Mouse (Mus musculus) kidney, adult 10 weeks (tissue): ENCODE data around the gene Ndel1. TPM values are rescaled to one million over a fixed set of nuclear protein-coding genes. Genes with fewer than 3 reads are reported as not detected.

Experiments
- polyA plus RNA-seq: library from polyadenylated mRNA; stranded (reverse); fragments of 350-450 nt; fragmentation: Illumina TruSeq; extraction: RNeasy Lipid Tissue Mini Kit (QIAGEN cat#74804); gene quantifications from one replicate; pipeline ENCODE4 v1.2.3, GENCODE M21; 2014; ENCODE audit warnings: low read depth, low replicate concordance

The Ndel1 gene
- 251 TPM for polyA plus RNA-seq

DNA sequence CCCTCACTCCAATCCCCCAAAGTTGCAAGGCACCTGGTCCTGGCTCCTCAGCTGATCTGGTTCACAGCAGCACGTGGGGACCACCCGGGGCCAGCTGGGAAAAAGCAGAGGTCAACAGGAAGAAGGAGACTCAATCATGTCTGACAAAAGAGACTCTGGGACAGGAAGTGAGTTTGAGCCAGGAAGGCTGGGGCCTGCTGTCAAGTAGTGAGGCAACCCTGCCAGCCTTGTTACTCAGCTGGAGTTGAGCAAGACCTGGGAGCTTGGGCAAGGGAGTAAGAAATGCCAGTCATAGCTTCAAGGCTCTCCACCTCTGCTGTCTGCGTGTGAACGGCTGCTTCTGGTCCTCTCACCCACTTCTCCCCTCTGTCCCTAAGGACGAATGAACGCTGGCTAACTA lies at the start of gene Ndel1:
TSS of gene Ndel1 (minus strand) at position 111 of the 400 bp plus-strand sequence.

DNA sequence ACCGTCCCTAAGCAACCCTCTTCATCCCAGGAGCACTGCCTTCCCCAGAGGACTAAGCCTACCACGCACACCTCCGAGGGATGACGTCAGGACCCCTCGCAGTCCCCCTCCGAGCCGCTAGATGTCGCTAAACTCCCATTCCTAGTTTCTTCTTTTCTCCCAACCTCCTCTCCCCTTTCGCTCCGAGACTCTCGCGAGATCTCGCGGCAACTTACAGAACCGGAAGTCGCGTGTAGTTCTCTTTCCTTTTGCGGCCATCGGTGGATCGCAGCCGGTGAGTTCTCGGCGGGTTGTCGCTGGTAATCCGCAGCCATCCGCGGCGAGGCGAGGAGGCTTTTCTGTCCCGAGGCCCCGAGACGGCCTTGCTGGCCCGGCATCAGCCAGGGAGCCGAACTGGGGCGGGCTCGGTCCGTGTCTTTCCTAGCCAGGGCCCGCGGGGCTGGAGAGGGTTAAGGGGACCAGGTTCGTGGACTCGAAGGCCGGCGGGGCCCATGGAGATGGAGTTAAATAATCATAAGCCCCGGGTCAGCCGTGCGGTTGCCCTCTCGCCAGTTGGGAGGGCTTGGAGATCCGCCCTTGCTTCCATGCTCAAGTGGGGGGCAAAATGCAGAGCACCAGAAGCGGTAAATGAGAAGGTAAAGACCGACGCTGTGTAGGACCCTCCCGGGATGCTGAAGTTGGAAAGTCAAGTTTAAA lies 29.8 kb upstream of the Ndel1 start, which contains the start of gene Rpl26:
TSS of gene Rpl26 (plus strand) at position 233 of the 696 bp plus-strand sequence.

DNA sequence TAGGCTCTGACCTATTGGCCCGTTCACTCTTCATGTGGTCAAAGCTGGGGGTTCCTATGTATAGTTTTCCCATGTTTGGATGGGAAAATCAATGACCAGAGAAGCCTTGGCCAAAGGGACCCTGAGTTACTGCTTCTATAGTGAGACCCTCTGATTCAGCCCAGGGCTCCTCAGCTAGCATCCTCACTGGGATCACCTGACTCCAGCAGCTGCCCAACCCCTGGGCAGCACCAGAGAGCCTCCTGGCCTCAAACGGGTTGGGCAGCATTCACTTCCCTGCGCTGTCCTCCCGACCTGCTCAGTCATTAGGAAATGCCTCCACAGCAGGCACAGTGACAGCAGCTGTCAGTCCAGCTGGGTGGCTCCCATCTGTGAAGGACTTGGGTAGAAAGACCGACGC lies 16.6 kb upstream of the Ndel1 start, which contains the start of gene Rnf222:
TSS of gene Rnf222 (plus strand) at position 301 of the 400 bp plus-strand sequence.

Other genes with a start within 250 kb of the Ndel1 start
- 36.3 TPM for gene Myh10, start 180.3 kb downstream of the Ndel1 start, polyA plus RNA-seq
- not detected for gene Rnf222, start 16.7 kb upstream of the Ndel1 start, polyA plus RNA-seq
- 170 TPM for gene Rpl26, start 29.7 kb upstream of the Ndel1 start, polyA plus RNA-seq
- 0.65 TPM for gene Odf4, start 55.2 kb upstream of the Ndel1 start, polyA plus RNA-seq
- 3.4 TPM for gene Arhgef15, start 85.6 kb upstream of the Ndel1 start, polyA plus RNA-seq
- 21.4 TPM for gene Slc25a35, start 96.3 kb upstream of the Ndel1 start, polyA plus RNA-seq
- gene Rangrf, start 103.3 kb upstream of the Ndel1 start, polyA plus RNA-seq, result 11.7 TPM
- gene Pfas, start 136.6 kb upstream of the Ndel1 start, polyA plus RNA-seq, result 7.2 TPM
- 3.9 TPM for gene Ctc1, start 144.1 kb upstream of the Ndel1 start, polyA plus RNA-seq
- gene Aurkb, start 173.8 kb upstream of the Ndel1 start, polyA plus RNA-seq, result 0.24 TPM
- gene Borcs6, start 187.9 kb upstream of the Ndel1 start, polyA plus RNA-seq, result 2.9 TPM
- 3.8 TPM for gene Tmem107, start 198.9 kb upstream of the Ndel1 start, polyA plus RNA-seq
- 62.6 TPM for gene Vamp2, start 216.6 kb upstream of the Ndel1 start, polyA plus RNA-seq
- gene Per1, start 223.4 kb upstream of the Ndel1 start, polyA plus RNA-seq, result 0.24 TPM
- gene Hes7, start 248.5 kb upstream of the Ndel1 start, polyA plus RNA-seq, result not detected